Mouse (Mus musculus): ENCODE data around the gene Rimkla.
"Not testable (repeated sequence)": the region's sequence is repeated elsewhere in the genome, so short reads cannot be mapped to it uniquely, and the experiment has no call there.

The Rimkla gene

GRCm38 (mm10) chr4:119492291-119492932 lies at the start of gene Rimkla:
TSS of gene Rimkla (minus strand) at chr4:119492628.
- DNase-seq (ENCODE audit: low read depth, low spot score), result peak; percentile 49

- no peak for DNase-seq (ENCODE audit: low read depth, low spot score)
Measured at GRCm38 (mm10) chr4:119540533-119540890, 48.1 kb upstream of the Rimkla start.

GRCm38 (mm10) chr4:119539836-119540532 lies 47.6 kb upstream of the Rimkla start:
- peak; percentile 16 for DNase-seq (ENCODE audit: low read depth, low spot score)

GRCm38 (mm10) chr4:119539031-119539824 lies 46.8 kb upstream of the Rimkla start, which contains the start of gene Frg2f1:
TSS of gene Frg2f1 (minus strand) at chr4:119539529.
- DNase-seq (ENCODE audit: low read depth, low spot score), result peak; percentile 92

- no peak for DNase-seq (ENCODE audit: low read depth, low spot score)
Measured at GRCm38 (mm10) chr4:119537436-119537835, 45.0 kb upstream of the Rimkla start.

GRCm38 (mm10) chr4:119536615-119537014 lies 44.2 kb upstream of the Rimkla start, which contains the start of gene Foxj3:
TSS of gene Foxj3 (plus strand) at chr4:119537004.
- DNase-seq (ENCODE audit: low read depth, low spot score), result not testable (repeated sequence)

GRCm38 (mm10) chr4:119535103-119535502 lies 42.7 kb upstream of the Rimkla start:
- DNase-seq (ENCODE audit: low read depth, low spot score), result no peak

- DNase-seq (ENCODE audit: low read depth, low spot score), result no peak
Measured at GRCm38 (mm10) chr4:119531813-119532212, 39.4 kb upstream of the Rimkla start.

- no peak for DNase-seq (ENCODE audit: low read depth, low spot score)
Measured at GRCm38 (mm10) chr4:119526329-119526845, 34.0 kb upstream of the Rimkla start.

GRCm38 (mm10) chr4:119524466-119524865 lies 32.0 kb upstream of the Rimkla start:
- DNase-seq (ENCODE audit: low read depth, low spot score), result no peak

GRCm38 (mm10) chr4:119524010-119524409 lies 31.6 kb upstream of the Rimkla start:
- no peak for DNase-seq (ENCODE audit: low read depth, low spot score)

- no peak for DNase-seq (ENCODE audit: low read depth, low spot score)
Measured at GRCm38 (mm10) chr4:119523575-119523974, 31.1 kb upstream of the Rimkla start.

GRCm38 (mm10) chr4:119512731-119513141 lies 20.3 kb upstream of the Rimkla start:
- DNase-seq (ENCODE audit: low read depth, low spot score), result no peak

GRCm38 (mm10) chr4:119511591-119511990 lies 19.2 kb upstream of the Rimkla start:
- DNase-seq (ENCODE audit: low read depth, low spot score), result no peak

GRCm38 (mm10) chr4:119498319-119498848 lies 6.0 kb upstream of the Rimkla start:
- no peak for DNase-seq (ENCODE audit: low read depth, low spot score)

- DNase-seq (ENCODE audit: low read depth, low spot score), result no peak
Measured at GRCm38 (mm10) chr4:119492933-119493327, 502 bp upstream of the Rimkla start.

GRCm38 (mm10) chr4:119490806-119491205 lies 1.6 kb downstream of the Rimkla start:
- DNase-seq (ENCODE audit: low read depth, low spot score), result no peak

- DNase-seq (ENCODE audit: low read depth, low spot score), result no peak
Measured at GRCm38 (mm10) chr4:119489666-119490065, 2.8 kb downstream of the Rimkla start.

GRCm38 (mm10) chr4:119484882-119485281 lies 7.5 kb downstream of the Rimkla start:
- DNase-seq (ENCODE audit: low read depth, low spot score), result no peak

- no peak for DNase-seq (ENCODE audit: low read depth, low spot score)
Measured at GRCm38 (mm10) chr4:119483051-119483450, 9.4 kb downstream of the Rimkla start.

- no peak for DNase-seq (ENCODE audit: low read depth, low spot score)
Measured at GRCm38 (mm10) chr4:119473150-119473549, 19.3 kb downstream of the Rimkla start.

GRCm38 (mm10) chr4:119472545-119472944 lies 19.9 kb downstream of the Rimkla start:
- no peak for DNase-seq (ENCODE audit: low read depth, low spot score)
